Mouse (Mus musculus) liver, embryonic 14.5 days (tissue): ENCODE results near the gene Gm9903.

Source experiments
- CTCF ChIP-seq: IDR thresholded peaks from 2 replicates; pipeline ENCODE4 v1.5.1; 2016; ENCODE audit warnings: antibody characterized with exemption, low read depth, control low read depth
- EP300 ChIP-seq: IDR thresholded peaks from 2 replicates; pipeline ENCODE4 v1.6.1; 2016; ENCODE audit warnings: antibody characterized with exemption, low read depth

GRCm38 (mm10) chr5:33611795-33612194 is 17.9 kb upstream of the Gm9903 start:
- TF ChIP-seq CTCF (no peak), EP300 (no peak)
